Mouse (Mus musculus) adrenal gland, adult 8-10 months (tissue): Measurements from ENCODE around the gene Ipo7. TPM values are rescaled to one million over a fixed set of nuclear protein-coding genes. Genes with fewer than 3 reads are reported as not detected.
"Not testable (repeated sequence)": the region's sequence is repeated elsewhere in the genome, so short reads cannot be mapped to it uniquely, and the experiment has no call there.

ENCODE experiments used
- DNase-seq: peaks from one replicate; pipeline ENCODE4 v3.0.0; 2022
- total RNA-seq, 4 experiments: library from RNA; stranded (reverse); gene quantifications; 2 replicates each; pipeline ENCODE4 v1.2.4; 2022

The Ipo7 gene
- total RNA-seq, 4 experiments from 2014 or later: 70.6 to 95.7 (median 77.4) TPM

GRCm38 (mm10) chr7:110023553-110023952 is 5.5 kb downstream of the Ipo7 start:
- DNase-seq: no peak

- no peak for DNase-seq
Measured at GRCm38 (mm10) chr7:110026594-110026993, 8.5 kb downstream of the Ipo7 start.

GRCm38 (mm10) chr7:110028826-110029225 is 10.8 kb downstream of the Ipo7 start:
- DNase-seq: no peak

GRCm38 (mm10) chr7:110030342-110030741 is 12.3 kb downstream of the Ipo7 start:
- DNase-seq: no peak

DNA sequence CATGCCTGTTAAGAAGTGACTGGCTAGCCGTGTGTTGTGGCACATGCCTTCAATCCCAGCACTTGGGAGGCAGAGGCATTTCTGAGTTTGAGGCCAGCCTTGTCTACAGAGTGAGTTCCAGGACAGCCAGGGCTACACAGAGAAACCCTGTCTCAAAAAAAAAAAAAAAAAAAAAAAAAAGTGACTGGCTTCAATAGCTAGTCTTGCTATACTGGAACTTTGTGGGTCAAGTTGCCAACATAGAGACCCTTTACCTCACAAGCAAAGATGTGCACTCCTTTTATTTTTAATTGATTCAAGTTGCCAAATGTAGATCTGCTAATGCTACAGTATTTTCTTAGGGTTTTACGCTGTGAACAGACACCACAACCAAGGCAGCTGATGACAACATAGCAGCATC is 39.6 kb downstream of the Ipo7 start:
- DNase-seq: not testable (repeated sequence)

- DNase-seq: no peak
Measured at GRCm38 (mm10) chr7:110059092-110059785, 41.2 kb downstream of the Ipo7 start.

GRCm38 (mm10) chr7:110060106-110060668 is 42.1 kb downstream of the Ipo7 start:
- DNase-seq: no peak

DNA sequence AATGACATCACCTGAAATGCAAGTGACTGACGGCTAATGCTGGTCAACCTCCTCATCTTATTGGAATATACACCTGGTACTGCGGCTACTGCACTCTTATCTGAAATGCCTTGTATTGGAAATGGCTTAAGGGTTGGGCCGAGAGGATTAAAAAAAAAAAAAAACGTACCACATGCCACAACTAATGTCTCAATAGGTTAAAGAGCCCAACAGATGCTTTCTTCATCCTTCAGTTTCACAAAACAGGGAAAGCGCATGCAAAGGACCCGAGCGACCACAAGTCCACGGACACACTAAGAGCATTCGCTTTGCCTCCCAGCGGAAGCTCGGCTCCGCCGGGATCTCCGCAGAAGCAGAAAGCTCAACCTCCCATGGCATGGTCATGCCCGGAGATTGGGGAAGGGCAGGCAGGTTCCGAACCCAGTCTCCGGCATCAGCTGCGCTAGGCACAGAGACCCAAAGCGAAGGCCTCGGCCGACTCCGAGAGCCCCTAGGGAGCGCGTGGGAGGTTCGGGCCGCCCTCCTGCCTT is 42.7 kb downstream of the Ipo7 start:
- no peak for DNase-seq

GRCm38 (mm10) chr7:110061199-110061751 is 43.2 kb downstream of the Ipo7 start, which contains the start of gene Zfp143:
Gene Zfp143 (plus strand): TSS chr7:110061217.
- peak; percentile 100 for DNase-seq

- peak; percentile 89 for DNase-seq
Measured at GRCm38 (mm10) chr7:110061752-110062273, 43.7 kb downstream of the Ipo7 start.

- no peak for DNase-seq
Measured at GRCm38 (mm10) chr7:110063731-110064130, 45.7 kb downstream of the Ipo7 start.

GRCm38 (mm10) chr7:110069070-110069469 is 51.0 kb downstream of the Ipo7 start:
- DNase-seq: no peak

DNA sequence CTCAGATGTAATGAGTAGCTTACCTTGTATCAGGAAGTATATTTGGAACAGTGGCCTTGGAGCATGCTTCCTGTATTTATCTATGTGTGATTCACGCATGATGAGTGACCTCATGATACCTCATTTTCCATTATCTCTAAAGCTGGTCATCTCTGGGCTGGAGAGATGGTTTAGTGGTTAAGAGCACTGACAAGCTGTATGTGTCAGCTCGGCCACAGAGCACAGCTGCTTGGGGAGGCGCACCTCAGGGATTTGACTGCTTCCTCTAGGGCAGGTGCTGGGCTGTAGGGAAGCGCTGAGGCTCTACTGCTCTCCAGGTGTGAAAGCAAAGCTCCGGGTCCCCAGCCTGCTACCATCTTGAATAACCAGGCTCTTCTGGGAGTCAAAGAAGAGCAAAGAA is 60.1 kb downstream of the Ipo7 start:
- no peak for DNase-seq

DNA sequence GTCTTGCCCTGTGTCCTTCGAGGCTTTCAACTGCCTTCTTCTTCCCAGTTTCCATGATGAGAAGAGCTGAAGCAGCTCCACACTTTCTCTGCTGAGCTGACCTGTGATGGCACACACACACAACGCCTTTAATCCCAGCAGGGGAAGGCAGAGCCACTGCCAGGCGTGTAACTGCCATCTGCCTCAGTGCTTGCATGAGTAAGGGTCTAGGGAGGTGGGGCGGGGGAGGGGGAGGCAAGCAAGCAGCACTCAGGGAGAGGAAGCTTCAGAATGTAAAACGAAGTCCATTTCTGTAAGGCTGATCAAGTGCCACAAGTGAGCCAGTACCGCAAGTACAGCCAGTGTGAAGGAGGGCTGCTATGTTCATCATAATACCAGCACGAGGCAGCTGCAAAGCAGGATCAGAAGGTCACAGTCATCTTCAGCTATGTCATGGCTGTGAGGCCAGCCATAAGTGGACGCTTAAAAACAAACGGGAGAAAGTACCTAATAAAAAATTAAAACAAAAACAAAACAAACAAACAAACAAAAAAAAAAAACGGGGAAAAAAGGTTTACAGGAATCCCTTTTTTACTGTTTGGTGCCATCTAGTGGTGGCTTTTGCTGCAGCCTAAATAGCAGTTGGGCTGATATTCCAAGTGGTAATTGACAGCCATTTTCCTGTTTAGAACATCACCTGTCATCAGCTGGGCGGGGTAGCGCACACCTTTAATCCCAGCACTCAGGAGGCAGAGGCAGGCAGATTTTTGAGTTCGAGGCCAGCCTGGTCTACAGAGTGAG is 65.5 kb downstream of the Ipo7 start:
- no peak for DNase-seq

DNA sequence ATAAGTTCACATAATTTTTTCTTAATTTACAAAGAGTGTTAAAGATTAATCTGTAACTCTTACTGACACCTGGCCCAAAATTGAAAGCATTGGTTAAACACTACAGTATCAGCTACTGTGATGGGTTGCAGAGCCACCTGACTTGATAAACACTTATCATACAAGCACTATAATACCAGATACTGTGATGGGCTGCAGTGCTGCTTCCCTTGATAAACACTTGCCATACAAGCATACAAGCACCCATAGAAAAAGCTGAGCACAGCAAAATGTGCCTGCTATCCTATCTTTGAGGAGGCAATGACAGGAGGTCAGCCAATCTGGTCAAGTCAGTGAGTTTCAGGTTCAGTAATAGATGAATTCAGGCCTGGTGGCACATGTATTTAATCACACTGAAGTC is 67.1 kb downstream of the Ipo7 start:
- DNase-seq: no peak

DNA sequence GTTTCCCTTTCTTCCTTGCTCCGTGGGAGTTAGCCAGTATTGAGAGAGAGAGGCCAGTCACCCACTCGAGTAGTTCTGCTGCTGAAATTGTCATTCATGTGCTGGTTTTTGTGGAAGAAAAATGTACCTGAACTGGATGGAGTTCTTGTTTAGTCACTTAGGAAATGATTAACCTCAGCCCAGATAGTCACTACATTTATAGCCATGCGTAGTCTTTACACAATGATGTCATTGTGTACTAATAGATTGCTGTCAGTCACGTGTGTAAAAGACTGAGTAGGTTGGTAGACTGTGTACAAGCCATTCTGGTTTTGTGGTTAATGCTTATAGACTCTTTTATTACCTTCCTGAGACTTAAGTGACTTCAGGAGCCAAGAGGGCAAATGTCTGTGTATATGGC is 69.8 kb downstream of the Ipo7 start:
- DNase-seq: no peak

- DNase-seq: no peak
Measured at GRCm38 (mm10) chr7:110091670-110092069, 73.6 kb downstream of the Ipo7 start.

DNA sequence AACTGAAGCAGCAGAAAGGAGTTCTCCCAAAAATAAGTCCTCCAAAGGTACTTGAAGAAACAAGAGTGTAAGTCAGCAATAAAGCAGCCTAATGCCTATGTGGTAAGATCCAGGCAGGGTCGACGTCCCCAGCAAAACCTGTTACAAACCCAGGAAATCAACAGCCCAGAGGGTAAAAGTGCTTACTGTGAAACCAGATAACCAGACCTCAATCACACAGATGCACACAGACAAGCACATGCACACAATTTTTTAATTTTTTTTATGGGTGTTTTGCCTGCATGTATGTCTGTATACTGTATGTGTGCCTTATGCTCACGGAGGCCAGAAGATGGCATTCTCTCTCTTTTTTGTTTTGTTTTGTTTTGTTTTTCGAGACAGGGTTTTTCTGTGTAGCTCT is 78.3 kb downstream of the Ipo7 start:
- DNase-seq: no peak

DNA sequence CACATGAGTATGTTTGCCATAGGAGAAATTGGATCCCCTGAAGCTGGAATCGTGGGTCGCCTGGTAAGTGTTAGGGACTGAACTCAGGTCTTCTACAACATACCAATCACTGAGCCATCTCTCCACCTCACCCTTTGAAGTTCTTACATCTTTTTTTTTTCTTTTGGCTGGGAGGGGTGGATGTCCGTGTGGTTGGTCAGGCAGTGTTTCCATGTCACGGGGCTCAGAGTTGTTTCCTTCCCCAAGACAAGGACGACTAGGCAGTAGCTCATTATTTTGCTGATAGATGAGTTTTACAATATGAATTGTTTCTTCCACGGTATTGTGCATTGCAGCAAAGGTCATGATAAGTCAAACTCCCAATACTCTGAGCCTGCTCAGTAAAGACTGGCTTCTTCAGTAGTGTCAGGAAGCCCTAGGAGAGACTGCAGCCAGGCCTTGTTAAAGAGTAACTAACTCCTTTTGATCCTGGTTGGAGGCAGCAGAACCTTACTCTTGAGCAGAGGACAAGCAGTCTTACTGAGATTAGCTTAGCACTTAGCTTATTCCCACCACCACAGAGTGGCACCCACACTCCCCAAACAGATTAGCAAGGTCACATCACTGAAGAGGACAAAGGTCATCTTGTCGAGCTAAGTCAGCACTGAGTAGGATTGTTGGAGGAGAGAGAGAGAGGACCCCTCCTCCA is 79.2 kb downstream of the Ipo7 start:
- no peak for DNase-seq

GRCm38 (mm10) chr7:110100854-110101253 is 82.8 kb downstream of the Ipo7 start:
- no peak for DNase-seq

GRCm38 (mm10) chr7:110101266-110101665 is 83.2 kb downstream of the Ipo7 start:
- DNase-seq: no peak

- no peak for DNase-seq
Measured at GRCm38 (mm10) chr7:110105041-110105440, 87.0 kb downstream of the Ipo7 start.
